Comparison of ENCODE assay signal across 8 mouse cellular contexts in genomic region chr17:44188042-44188768, GRCm38 (mm10). TPM values are rescaled to one million over a fixed set of nuclear protein-coding genes. Genes with fewer than 3 reads are reported as not detected.
DNase-seq lines count a peak whose midpoint lies in the region; ATAC-seq and TF ChIP-seq lines count a peak whose summit lies in the region.

TSS of gene Clic5 (plus strand) at chr17:44188584.

- H3K4me3 ChIP-seq in cerebellum, adult 2 months (replicated peaks; ENCODE audit: insufficient read depth, low read depth, low read length), result peak within 1 kb of the TSS; percentile 2
- H3K4me3 ChIP-seq in hindbrain, embryonic 13.5 days, result peak within 1 kb of the TSS; percentile 39
- peak within 1 kb of the TSS; percentile 42 for H3K4me3 ChIP-seq in limb, embryonic 15.5 days
- H3K4me3 ChIP-seq in midbrain, embryonic 14.5 days (replicated peaks; ENCODE audit: low read depth, low read length), result peak within 1 kb of the TSS; percentile 32

- H3K4me1 ChIP-seq in cerebellum, adult 2 months (ENCODE audit: control insufficient read depth, insufficient read depth, low read length), result no peaks in the 10 kb centered on the region
- H3K4me1 ChIP-seq in hindbrain, embryonic 13.5 days (replicated peaks), result peaks cover 18% of the 10 kb centered on the region
- peaks cover 16% of the 10 kb centered on the region for H3K4me1 ChIP-seq in limb, embryonic 15.5 days
- H3K4me1 ChIP-seq in midbrain, embryonic 14.5 days (ENCODE audit: control insufficient read depth, insufficient read depth, low read length), result peaks cover 8% of the 10 kb centered on the region

- peak within 1 kb of the TSS; percentile 56 for H3K9ac ChIP-seq in hindbrain, embryonic 13.5 days
- peak within 1 kb of the TSS; percentile 26; the same call in 1 of the 2 replicates for H3K9ac ChIP-seq in limb, embryonic 15.5 days
- H3K9ac ChIP-seq in midbrain, embryonic 14.5 days (replicated peaks; ENCODE audit: low read length), result peak within 1 kb of the TSS; percentile 34; the same call in 1 of the 2 replicates

- no peaks in the 10 kb centered on the region for H3K36me3 ChIP-seq in hindbrain, embryonic 13.5 days
- no peaks in the 10 kb centered on the region for H3K36me3 ChIP-seq in limb, embryonic 15.5 days
- no peaks in the 10 kb centered on the region for H3K36me3 ChIP-seq in midbrain, embryonic 14.5 days (ENCODE audit: control insufficient read depth, insufficient read depth, low read length)

- no peak for ATAC-seq in hindbrain, embryonic 13.5 days (ENCODE audit: low FRiP score)
- ATAC-seq in limb, embryonic 15.5 days (ENCODE audit: insufficient number of reproducible peaks, low FRiP score, low TSS enrichment, low read depth), result no peak
- ATAC-seq in midbrain, embryonic 14.5 days (ENCODE audit: low FRiP score, low TSS enrichment), result no peak; the same call in 1 of the 2 replicates

- H3K27me3 ChIP-seq in cerebellum, adult 2 months (ENCODE audit: control insufficient read depth, insufficient read depth, low read length), result no peaks in the 10 kb centered on the region; the same call in 1 of the 2 replicates
- peaks cover 42% of the 10 kb centered on the region for H3K27me3 ChIP-seq in hindbrain, embryonic 13.5 days
- H3K27me3 ChIP-seq in limb, embryonic 15.5 days, result peaks cover 14% of the 10 kb centered on the region
- H3K27me3 ChIP-seq in midbrain, embryonic 14.5 days (ENCODE audit: control insufficient read depth, insufficient read depth, low read length), result peaks cover 13% of the 10 kb centered on the region

- no peaks in the 10 kb centered on the region for H3K9me3 ChIP-seq in hindbrain, embryonic 13.5 days
- no peaks in the 10 kb centered on the region; the same call in 1 of the 2 replicates for H3K9me3 ChIP-seq in limb, embryonic 15.5 days
- H3K9me3 ChIP-seq in midbrain, embryonic 14.5 days (ENCODE audit: control insufficient read depth, low read length), result no peaks in the 10 kb centered on the region

- no peak for TF ChIP-seq CTCF in cerebellum, adult 2 months (IDR thresholded peaks at IDR 0.05; ENCODE audit: borderline replicate concordance, insufficient read depth, low read depth, low read length)

- H3K4me2 ChIP-seq in hindbrain, embryonic 13.5 days, result peak within 1 kb of the TSS; percentile 74
- peak within 1 kb of the TSS; percentile 89 for H3K4me2 ChIP-seq in limb, embryonic 15.5 days
- peak within 1 kb of the TSS; percentile 73 for H3K4me2 ChIP-seq in midbrain, embryonic 14.5 days (ENCODE audit: low read length)

- WGBS in cerebellum, adult 2 months, result 7% methylated on average over 24 of the region's 24 CpGs
- 4% methylated on average over 24 of the region's 24 CpGs for WGBS in hindbrain, embryonic 13.5 days
- WGBS in limb, embryonic 15.5 days, result 4% methylated on average over 24 of the region's 24 CpGs
- 3% methylated on average over 24 of the region's 24 CpGs for WGBS in midbrain, embryonic 14.5 days

- no peak within 1 kb of the TSS for H3K27ac ChIP-seq in cerebellum, adult 2 months (ENCODE audit: insufficient read depth, low read length)
- no peak within 1 kb of the TSS for H3K27ac ChIP-seq in hindbrain, embryonic 13.5 days
- no peak within 1 kb of the TSS for H3K27ac ChIP-seq in limb, embryonic 15.5 days
- H3K27ac ChIP-seq in midbrain, embryonic 14.5 days (replicated peaks; ENCODE audit: low read depth, low read length), result no peak within 1 kb of the TSS

- TF ChIP-seq POLR2A in cerebellum, adult 2 months (IDR thresholded peaks at IDR 0.05; ENCODE audit: borderline replicate concordance, insufficient read depth, low read length), result no peak

- peak in 1 of 2 experiments; percentile 5 for DNase-seq in cerebellum, adult 2 months
- no peak for DNase-seq in cerebellum, adult 8-10 months
- DNase-seq in adrenal gland, adult 8-10 months, result peak; percentile 30
- peak; percentile 88 for DNase-seq in gastrocnemius, adult 18-20 months (ENCODE audit: low spot score)
- peak; percentile 72 for DNase-seq in midbrain, embryonic 14.5 days
- DNase-seq in thymus, postnatal 4 days, result peak; percentile 56

RNA-seq across cellular contexts. Expression of gene Clic5, which starts in this region (rescaled TPM):
- 2.3 and 2.7 TPM in 2 replicates for polyA plus RNA-seq in cerebellum, adult 2 months (2012; rRNA removed)
- 10 to 100 TPM in 3 of 4 experiments, 1 to 10 TPM in 1; 9.6 to 20.2 (median 13.6) TPM for total RNA-seq in adrenal gland, adult 8-10 months (2022)
- 100 to 1,000 TPM; 109 to 117 TPM for total RNA-seq in gastrocnemius, adult 18-20 months (2021)
- 0.18 and 0.23 TPM in 2 replicates for polyA plus RNA-seq in hindbrain, embryonic 13.5 days (2015; fragmentation: Nextera tagmentation; extraction: Ambion mirVana)
- 0.79 and 0.81 TPM in 2 replicates for polyA plus RNA-seq in limb, embryonic 15.5 days (2015; fragmentation: Nextera tagmentation; extraction: Ambion mirVana)
- 0.28 and 0.71 TPM in 2 replicates for polyA plus RNA-seq in midbrain, embryonic 14.5 days (2014; fragmentation: Nextera tagmentation; extraction: Ambion mirVana)

Comparison
In these comparisons a context has a peak if more than half of its experiments do, and no peak if none do; other contexts are left out.
1. RNA of gene Clic5 (total RNA-seq): 109 to 117 TPM in gastrocnemius, adult 18-20 months; 9.6 to 20.2 TPM in adrenal gland, adult 8-10 months; every median in the first group is over 4 times any median in the second.
2. Peak in DNase-seq, H3K4me3 ChIP-seq, H3K9ac ChIP-seq and H3K4me2 ChIP-seq in midbrain, embryonic 14.5 days; RNA of the gene not detected or under 1 TPM.
3. Peak in every context shown above with its lines, with median percentiles within 50 percentile points of each other: H3K4me3 ChIP-seq, H3K4me2 ChIP-seq and H3K9ac ChIP-seq.